Mouse (Mus musculus): Measurements from ENCODE around the gene Apoc1. TPM values are rescaled to one million over a fixed set of nuclear protein-coding genes. Genes with fewer than 3 reads are reported as not detected.

Gene Apoc1
- polyA plus RNA-seq, 1 experiment from 2014 or later, result 1.2 TPM

GRCm38 (mm10) chr7:19652614-19653013 is 39.8 kb downstream of the Apoc1 start:
- no peak overlapping the region for H3K4me2 ChIP-seq
- H3K9ac ChIP-seq, result no peak overlapping the region
- H3K4me1 ChIP-seq, result no peaks in the 10 kb centered on the region
- WGBS, result 96% methylated on average over 2 of the region's 2 CpGs
- no peaks in the 10 kb centered on the region for H3K27me3 ChIP-seq
- no peak for ATAC-seq
- no peaks in the 10 kb centered on the region for H3K9me3 ChIP-seq (replicated peaks)
- no peak overlapping the region for H3K4me3 ChIP-seq
- H3K36me3 ChIP-seq (ENCODE audit: poor library complexity, severe bottlenecking), result peaks cover 78% of the 10 kb centered on the region
- no peak overlapping the region for H3K27ac ChIP-seq

- H3K27me3 ChIP-seq, result no peaks in the 10 kb centered on the region
- H3K27ac ChIP-seq, result no peak overlapping the region
- ATAC-seq, result no peak
- no peak overlapping the region for H3K4me2 ChIP-seq
- no peak overlapping the region for H3K4me3 ChIP-seq
- no peaks in the 10 kb centered on the region for H3K4me1 ChIP-seq
- WGBS, result 94% methylated on average over 6 of the region's 6 CpGs
- H3K36me3 ChIP-seq (ENCODE audit: poor library complexity, severe bottlenecking), result peaks cover 88% of the 10 kb centered on the region
- no peak overlapping the region for H3K9ac ChIP-seq
- H3K9me3 ChIP-seq (replicated peaks), result no peaks in the 10 kb centered on the region
These were observed 41.2 kb downstream of the Apoc1 start for GRCm38 (mm10) chr7:19651063-19651786.

- WGBS, result 96% methylated on average over 4 of the region's 4 CpGs
- Histone ChIP-seq H3K9ac (no peak overlapping the region), H3K36me3 (ENCODE audit: poor library complexity, severe bottlenecking) (peaks cover 100% of the 10 kb centered on the region), H3K4me3 (no peak overlapping the region), H3K9me3 (replicated peaks) (no peaks in the 10 kb centered on the region), H3K4me2 (no peak overlapping the region), H3K4me1 (no peaks in the 10 kb centered on the region), H3K27me3 (no peaks in the 10 kb centered on the region), H3K27ac (no peak overlapping the region)
- no peak for ATAC-seq
These were observed 51.2 kb downstream of the Apoc1 start for GRCm38 (mm10) chr7:19641223-19641622.

Other genes starting within 250 kb of the Apoc1 start
- gene Mark4, start 233.8 kb downstream of the Apoc1 start, polyA plus RNA-seq (2015; fragmentation: Nextera tagmentation; extraction: Ambion mirVana), result 11.7 and 12.2 TPM in 2 replicates
- gene Exoc3l2, start 229.3 kb downstream of the Apoc1 start, polyA plus RNA-seq (2015; fragmentation: Nextera tagmentation; extraction: Ambion mirVana), result 0.13 and 0.29 TPM in 2 replicates
- gene Bloc1s3, start 184.3 kb downstream of the Apoc1 start, polyA plus RNA-seq (2015; fragmentation: Nextera tagmentation; extraction: Ambion mirVana), result 3.3 and 3.4 TPM in 2 replicates
- 39.3 and 40.6 TPM in 2 replicates for gene Trappc6a, start 184.3 kb downstream of the Apoc1 start, polyA plus RNA-seq (2015; fragmentation: Nextera tagmentation; extraction: Ambion mirVana)
- 0.15 and 0.21 TPM in 2 replicates for gene Nkpd1, start 174.8 kb downstream of the Apoc1 start, polyA plus RNA-seq (2015; fragmentation: Nextera tagmentation; extraction: Ambion mirVana)
- 22.4 and 23.6 TPM in 2 replicates for gene Ppp1r37, start 129.6 kb downstream of the Apoc1 start, polyA plus RNA-seq (2015; fragmentation: Nextera tagmentation; extraction: Ambion mirVana)
- 0.23 and 0.35 TPM in 2 replicates for gene Zfp296, start 115.4 kb downstream of the Apoc1 start, polyA plus RNA-seq (2015; fragmentation: Nextera tagmentation; extraction: Ambion mirVana)
- gene Gemin7, start 115.1 kb downstream of the Apoc1 start, polyA plus RNA-seq (2015; fragmentation: Nextera tagmentation; extraction: Ambion mirVana), result 130 TPM in 2 replicates
- gene Clasrp, start 88.2 kb downstream of the Apoc1 start, polyA plus RNA-seq (2015; fragmentation: Nextera tagmentation; extraction: Ambion mirVana), result 54.0 and 55.7 TPM in 2 replicates
- 1.5 and 2.6 TPM in 2 replicates for gene Relb, start 63.2 kb downstream of the Apoc1 start, polyA plus RNA-seq (2015; fragmentation: Nextera tagmentation; extraction: Ambion mirVana)
- gene Clptm1, start 27.6 kb downstream of the Apoc1 start, polyA plus RNA-seq (2015; fragmentation: Nextera tagmentation; extraction: Ambion mirVana), result 64.2 and 71.3 TPM in 2 replicates
- 0.50 TPM in 1 of 2 replicates, not detected in the other for gene Apoc2, start 14.7 kb downstream of the Apoc1 start, polyA plus RNA-seq (2015; fragmentation: Nextera tagmentation; extraction: Ambion mirVana)
- gene Gm44805, start 11.2 kb downstream of the Apoc1 start, polyA plus RNA-seq (2015; fragmentation: Nextera tagmentation; extraction: Ambion mirVana), result 0.88 TPM in 1 of 2 replicates, not detected in the other
- gene Apoc4, start 11.2 kb downstream of the Apoc1 start, polyA plus RNA-seq (2015; fragmentation: Nextera tagmentation; extraction: Ambion mirVana), result 0.08 TPM in 1 of 2 replicates, not detected in the other
- gene Apoe, start 6.5 kb upstream of the Apoc1 start, polyA plus RNA-seq (2015; fragmentation: Nextera tagmentation; extraction: Ambion mirVana), result 118 and 125 TPM in 2 replicates
- 112 and 118 TPM in 2 replicates for gene Tomm40, start 22.8 kb upstream of the Apoc1 start, polyA plus RNA-seq (2015; fragmentation: Nextera tagmentation; extraction: Ambion mirVana)
- gene Nectin2, start 57.8 kb upstream of the Apoc1 start, polyA plus RNA-seq (2015; fragmentation: Nextera tagmentation; extraction: Ambion mirVana), result 34.6 and 38.0 TPM in 2 replicates
- gene Bcam, start 78.4 kb upstream of the Apoc1 start, polyA plus RNA-seq (2015; fragmentation: Nextera tagmentation; extraction: Ambion mirVana), result 4.4 and 5.7 TPM in 2 replicates
- not detected in 2 replicates for gene Cblc, start 104.1 kb upstream of the Apoc1 start, polyA plus RNA-seq (2015; fragmentation: Nextera tagmentation; extraction: Ambion mirVana)
- 0.23 and 0.49 TPM in 2 replicates for gene Bcl3, start 130.1 kb upstream of the Apoc1 start, polyA plus RNA-seq (2015; fragmentation: Nextera tagmentation; extraction: Ambion mirVana)
- 2.3 and 3.9 TPM in 2 replicates for gene Gm19345, start 159.3 kb upstream of the Apoc1 start, polyA plus RNA-seq (2015; fragmentation: Nextera tagmentation; extraction: Ambion mirVana)
- not detected in 2 replicates for gene Ceacam16, start 168.6 kb upstream of the Apoc1 start, polyA plus RNA-seq (2015; fragmentation: Nextera tagmentation; extraction: Ambion mirVana)
- gene Ceacam19, start 195.3 kb upstream of the Apoc1 start, polyA plus RNA-seq (2015; fragmentation: Nextera tagmentation; extraction: Ambion mirVana), result not detected in 2 replicates
- 4.9 and 5.1 TPM in 2 replicates for gene Pvr, start 228.5 kb upstream of the Apoc1 start, polyA plus RNA-seq (2015; fragmentation: Nextera tagmentation; extraction: Ambion mirVana)

All from forebrain, embryonic 13.5 days (tissue).